Mouse (Mus musculus) embryonic facial prominence, embryonic 12.5 days (tissue): ENCODE data around the gene B4gat1. TPM values are rescaled to one million over a fixed set of nuclear protein-coding genes. Genes with fewer than 3 reads are reported as not detected.
A peak's percentile ranks its signal among the peaks of the same experiment; 100 is the strongest.
"Not testable (repeated sequence)": the region's sequence is repeated elsewhere in the genome, so short reads cannot be mapped to it uniquely, and the experiment has no call there.

Source experiments
- ATAC-seq: fragments of 200-750 bp; cut with Nextera tagmentation; 2 replicates; pipeline ENCODE4 v1.8.0; 2017; ENCODE audit not compliant: insufficient number of reproducible peaks, insufficient read depth, low FRiP score, low TSS enrichment
- H3K27ac ChIP-seq: fragments of 300-500 bp; sonication (generic); 2 replicates; pipeline ENCODE4 v1.5.1; 2016; ENCODE audit warnings: mild to moderate bottlenecking
- H3K27me3 ChIP-seq: fragments of 300-500 bp; sonication (generic); 2 replicates; pipeline ENCODE4 v1.6.1; 2016; ENCODE audit warnings: mild to moderate bottlenecking, moderate library complexity
- H3K36me3 ChIP-seq: fragments of 300-500 bp; sonication (generic); 2 replicates; pipeline ENCODE4 v1.6.1; 2016; ENCODE audit warnings: mild to moderate bottlenecking
- H3K4me1 ChIP-seq: fragments of 300-500 bp; sonication (generic); 2 replicates; pipeline ENCODE4 v1.6.1; 2016
- H3K4me2 ChIP-seq: fragments of 300-500 bp; sonication (generic); replicated peaks from 2 replicates; pipeline ENCODE4 v1.6.1; 2016; ENCODE audit warnings: mild to moderate bottlenecking, moderate library complexity
- H3K4me3 ChIP-seq: fragments of 300-500 bp; sonication (generic); 2 replicates; pipeline ENCODE4 v1.5.1; 2016; ENCODE audit warnings: mild to moderate bottlenecking
- H3K9ac ChIP-seq: fragments of 300-500 bp; sonication (generic); 2 replicates; pipeline ENCODE4 v1.6.1; 2016; ENCODE audit warnings: mild to moderate bottlenecking, moderate library complexity
- H3K9me3 ChIP-seq: fragments of 300-500 bp; sonication (generic); 2 replicates; pipeline ENCODE4 v1.6.1; 2016; ENCODE audit warnings: mild to moderate bottlenecking, moderate library complexity
- WGBS: fragments of 180-500 bp; shearing (Covaris S2); methylation state at CpG from one replicate; pipeline ENCODE4 v1.1.7; 2016; 5-methylcytosine and 5-hydroxymethylcytosine counted together
- polyA plus RNA-seq: library from polyadenylated mRNA; unstranded; fragments of >200 nt; fragmentation: Nextera tagmentation; extraction: Ambion mirVana; gene quantifications from 2 replicates; pipeline ENCODE4 v1.2.1, GENCODE M21; 2016

The B4gat1 gene
- polyA plus RNA-seq = 46.4 and 48.1 TPM in 2 replicates

- H3K36me3 ChIP-seq = peaks cover 5% of the 10 kb centered on the region
- H3K9me3 ChIP-seq = no peaks in the 10 kb centered on the region
- under 1% methylated on average over 44 of the region's 44 CpGs for WGBS
- peak; percentile 86 for ATAC-seq
- peaks cover 35% of the 10 kb centered on the region for H3K4me1 ChIP-seq
- H3K4me3 ChIP-seq = peak within 1 kb of the TSS; percentile 91
- peak within 1 kb of the TSS; percentile 99 for H3K4me2 ChIP-seq
- H3K9ac ChIP-seq = peak within 1 kb of the TSS; percentile 94
- peak within 1 kb of the TSS; percentile 83 for H3K27ac ChIP-seq
- no peaks in the 10 kb centered on the region for H3K27me3 ChIP-seq
These were observed at the start of gene B4gat1, which contains the start of gene AC124502.3 for GRCm38 (mm10) chr19:5038709-5039156. TSS of gene B4gat1 (plus strand) at chr19:5038826. TSS of gene AC124502.3 (plus strand) at chr19:5038891.

DNA sequence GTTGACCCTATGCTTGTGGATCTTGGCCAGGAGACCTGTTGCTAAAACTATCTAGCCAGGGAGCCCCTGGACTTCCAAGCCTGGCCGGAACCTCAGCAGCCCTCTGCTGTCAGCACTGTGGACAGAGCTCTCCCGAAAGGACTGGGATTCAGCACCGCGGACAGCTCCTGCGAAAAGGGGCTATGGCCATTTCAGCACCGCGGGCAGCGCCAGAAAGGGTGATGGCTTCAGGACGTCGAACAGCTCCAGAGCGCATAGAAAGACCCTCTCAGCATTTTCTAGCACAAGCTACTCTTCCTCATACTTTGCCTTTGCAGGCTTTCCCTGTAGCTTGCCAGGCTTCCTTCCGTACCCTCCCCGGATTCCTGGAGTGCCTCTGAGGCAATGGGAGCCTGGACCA is 49.6 kb upstream of the B4gat1 start:
- 4% methylated on average over 13 of the region's 13 CpGs for WGBS
- H3K27ac ChIP-seq = no peak overlapping the region
- H3K4me3 ChIP-seq = no peak overlapping the region
- H3K4me1 ChIP-seq = no peaks in the 10 kb centered on the region
- no peak overlapping the region for H3K4me2 ChIP-seq
- H3K36me3 ChIP-seq = no peaks in the 10 kb centered on the region
- ATAC-seq = no peak
- H3K27me3 ChIP-seq = peaks cover 78% of the 10 kb centered on the region
- H3K9ac ChIP-seq = no peak overlapping the region
- H3K9me3 ChIP-seq = no peaks in the 10 kb centered on the region

DNA sequence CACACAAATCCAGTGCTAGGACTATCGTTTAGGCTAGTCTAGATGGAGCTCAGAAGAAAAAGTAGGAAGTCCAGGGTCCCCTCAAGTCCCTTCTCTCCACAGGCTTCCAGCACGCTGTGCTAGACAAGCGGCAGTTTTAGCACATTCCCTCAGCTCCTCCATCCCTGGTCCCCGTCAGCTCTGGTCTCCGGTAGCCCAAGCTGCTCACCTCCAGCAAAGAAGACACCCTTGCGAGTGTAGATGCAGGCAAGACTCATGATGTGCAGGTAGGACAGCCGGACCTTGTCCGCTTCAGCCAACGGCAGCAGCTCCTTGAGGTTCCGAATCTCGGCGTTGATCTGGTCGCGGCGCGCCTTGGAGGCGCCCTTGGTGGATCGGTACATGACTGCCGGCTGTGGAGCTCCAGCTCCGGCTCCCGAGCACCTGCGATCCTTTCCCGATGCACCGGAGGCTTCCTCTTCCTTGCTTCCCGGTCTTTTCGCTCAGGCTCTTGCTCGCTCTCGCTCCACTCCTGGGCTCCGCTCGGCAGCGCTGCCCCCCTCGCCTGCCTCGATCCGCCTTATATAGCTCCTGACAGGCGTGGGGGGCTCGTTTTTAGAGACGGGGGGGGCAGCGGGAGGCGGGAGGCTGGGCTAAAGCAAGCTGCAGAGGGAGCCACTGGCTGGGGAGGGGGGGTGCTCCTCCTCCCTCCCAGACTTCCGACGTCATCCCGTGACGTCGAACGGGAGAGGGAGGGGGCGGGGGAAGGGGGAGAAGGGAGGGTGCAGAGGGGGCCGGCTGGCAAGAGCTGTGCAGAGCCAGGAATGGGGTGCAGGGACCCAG is 49.0 kb upstream of the B4gat1 start:
- H3K36me3 ChIP-seq = no peaks in the 10 kb centered on the region
- ATAC-seq = no peak
- H3K4me1 ChIP-seq = no peaks in the 10 kb centered on the region
- 0 out of 2 replicates have a peak overlapping the region, but pooled peaks have one; percentile 5 for H3K4me2 ChIP-seq
- H3K27me3 ChIP-seq = peaks cover 75% of the 10 kb centered on the region
- no peak overlapping the region for H3K27ac ChIP-seq
- no peak overlapping the region for H3K9ac ChIP-seq
- no peaks in the 10 kb centered on the region for H3K9me3 ChIP-seq
- 16% methylated on average over 46 of the region's 47 CpGs for WGBS
- H3K4me3 ChIP-seq = 0 out of 2 replicates have a peak overlapping the region, but pooled peaks have one; percentile 4

DNA sequence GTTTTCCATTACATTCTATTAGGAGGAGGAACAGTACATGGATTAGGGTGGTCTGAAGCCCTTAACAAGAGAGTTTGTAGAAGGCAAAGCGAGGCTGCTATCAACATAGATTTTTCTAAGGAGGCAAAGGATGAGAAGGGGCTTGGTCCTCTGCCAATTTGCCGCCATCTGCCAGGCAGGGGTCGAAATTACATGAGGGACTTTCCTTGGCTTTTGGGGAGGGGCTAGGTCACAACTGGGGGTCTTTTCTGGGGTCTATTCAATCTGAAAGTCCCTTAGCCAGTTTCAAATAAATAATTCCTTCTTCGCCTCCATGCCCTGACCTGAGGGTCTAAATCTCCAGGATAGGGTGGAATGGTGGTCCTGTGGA is 48.4 kb upstream of the B4gat1 start, which contains the start of gene Npas4:
Npas4 (minus strand) TSS at position 61 of the 370 bp plus-strand sequence.
- H3K27ac ChIP-seq = no peak within 1 kb of the TSS
- H3K4me1 ChIP-seq = no peaks in the 10 kb centered on the region
- H3K9ac ChIP-seq = no peak within 1 kb of the TSS
- no peaks in the 10 kb centered on the region for H3K9me3 ChIP-seq
- H3K4me2 ChIP-seq = peak within 1 kb of the TSS; percentile 24; the same call in 1 of the 2 replicates
- 22% methylated on average over 4 of the region's 4 CpGs for WGBS
- no peaks in the 10 kb centered on the region for H3K36me3 ChIP-seq
- ATAC-seq = no peak
- 0 out of 2 replicates have a peak within 1 kb of the TSS, but pooled peaks have one; percentile 4 for H3K4me3 ChIP-seq
- H3K27me3 ChIP-seq = peaks cover 69% of the 10 kb centered on the region

DNA sequence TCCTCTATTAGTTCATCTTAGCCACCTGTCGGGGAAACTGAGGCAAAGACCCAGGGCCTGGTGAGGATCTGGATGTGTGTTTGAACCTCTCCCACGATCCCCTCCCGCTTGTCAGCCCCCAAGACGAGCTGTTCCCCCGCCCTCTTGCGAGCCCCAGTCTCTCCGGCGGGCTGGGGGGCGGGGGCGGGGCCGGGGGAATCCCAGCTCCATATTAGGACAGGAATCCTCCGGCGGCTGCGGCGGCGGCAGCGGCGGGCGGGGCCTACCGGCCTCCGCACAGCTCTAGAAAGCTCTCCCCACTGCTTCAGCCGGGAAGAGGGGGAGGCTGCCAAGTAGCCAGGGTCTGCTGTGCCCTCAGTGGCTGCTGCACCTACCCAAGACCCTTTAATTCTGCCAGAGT is 47.9 kb upstream of the B4gat1 start:
- Histone ChIP-seq H3K36me3 (no peaks in the 10 kb centered on the region), H3K9ac (no peak overlapping the region), H3K27ac (no peak overlapping the region), H3K27me3 (peaks cover 64% of the 10 kb centered on the region), H3K4me2 (peak overlapping the region; percentile 24; the same call in 1 of the 2 replicates), H3K9me3 (no peaks in the 10 kb centered on the region), H3K4me3 (no peak overlapping the region), H3K4me1 (no peaks in the 10 kb centered on the region)
- under 1% methylated on average over 20 of the region's 22 CpGs for WGBS
- ATAC-seq = no peak

- no peaks in the 10 kb centered on the region for H3K4me1 ChIP-seq
- H3K27ac ChIP-seq = no peak overlapping the region
- no peak overlapping the region for H3K4me3 ChIP-seq
- 15% methylated on average over 8 of the region's 8 CpGs for WGBS
- H3K4me2 ChIP-seq = no peak overlapping the region
- H3K36me3 ChIP-seq = no peaks in the 10 kb centered on the region
- H3K27me3 ChIP-seq = peaks cover 59% of the 10 kb centered on the region
- H3K9me3 ChIP-seq = no peaks in the 10 kb centered on the region
- no peak overlapping the region for H3K9ac ChIP-seq
- no peak for ATAC-seq
These were observed 46.3 kb upstream of the B4gat1 start for GRCm38 (mm10) chr19:4992371-4992770.

DNA sequence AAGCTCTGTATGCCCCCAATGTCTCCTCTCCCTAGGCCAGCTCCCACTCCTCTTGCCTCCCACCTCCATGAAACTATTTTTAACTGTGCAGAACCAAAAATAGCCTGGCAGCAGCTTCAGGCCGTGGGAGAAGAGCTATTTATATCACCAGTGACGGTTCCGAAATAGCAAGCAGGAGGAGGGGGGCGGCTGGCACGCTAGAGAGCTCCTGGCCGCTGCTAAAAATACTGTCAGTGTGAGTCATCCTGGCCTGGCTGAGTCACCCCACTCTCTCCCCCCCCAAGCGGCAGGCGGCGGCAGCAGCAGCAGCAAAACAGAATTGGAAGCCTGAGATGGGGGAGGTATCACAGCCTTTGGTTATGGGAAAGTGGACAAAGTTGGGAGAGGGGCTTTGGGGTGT is 45.7 kb upstream of the B4gat1 start:
- Histone ChIP-seq H3K4me2 (no peak overlapping the region), H3K36me3 (no peaks in the 10 kb centered on the region), H3K9ac (no peak overlapping the region), H3K4me3 (no peak overlapping the region), H3K4me1 (no peaks in the 10 kb centered on the region), H3K27me3 (peaks cover 54% of the 10 kb centered on the region), H3K27ac (no peak overlapping the region), H3K9me3 (no peaks in the 10 kb centered on the region)
- 8% methylated on average over 9 of the region's 9 CpGs for WGBS
- ATAC-seq = no peak

DNA sequence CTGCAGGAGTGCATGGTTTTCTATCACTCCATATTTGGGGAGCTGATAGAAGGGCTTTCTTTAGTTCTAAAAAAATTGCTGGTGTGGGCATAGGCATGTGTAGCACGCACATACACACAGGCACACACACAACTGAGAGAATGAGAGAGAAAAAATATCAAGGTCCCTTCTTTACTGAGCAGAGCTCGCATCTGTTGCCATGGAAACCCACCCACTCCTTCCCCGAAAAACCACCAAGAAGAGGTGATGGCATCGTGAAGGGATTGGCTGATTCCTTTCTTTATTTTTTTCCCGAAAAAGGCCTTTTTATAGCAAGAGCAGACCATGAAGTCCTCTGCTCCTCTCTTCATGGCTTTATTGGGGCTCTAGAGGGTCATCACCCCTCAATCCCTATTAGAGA is 44.6 kb upstream of the B4gat1 start:
- Histone ChIP-seq H3K27ac (no peak overlapping the region), H3K4me1 (no peaks in the 10 kb centered on the region), H3K4me2 (no peak overlapping the region), H3K9me3 (no peaks in the 10 kb centered on the region), H3K27me3 (peaks cover 53% of the 10 kb centered on the region), H3K4me3 (no peak overlapping the region), H3K36me3 (no peaks in the 10 kb centered on the region), H3K9ac (no peak overlapping the region)
- no peak for ATAC-seq
- 66% methylated on average over 5 of the region's 5 CpGs for WGBS

- no peak overlapping the region for H3K27ac ChIP-seq
- no peak for ATAC-seq
- 73% methylated on average over 6 of the region's 6 CpGs for WGBS
These were observed 39.0 kb upstream of the B4gat1 start for GRCm38 (mm10) chr19:4999445-5000140.

GRCm38 (mm10) chr19:5001666-5002406 is 36.8 kb upstream of the B4gat1 start:
- WGBS = under 1% methylated on average over 39 of the region's 39 CpGs
- Histone ChIP-seq H3K4me2 (peak overlapping the region; percentile 59), H3K36me3 (no peaks in the 10 kb centered on the region), H3K9me3 (no peaks in the 10 kb centered on the region), H3K9ac (peak overlapping the region; percentile 55), H3K27me3 (peaks cover 16% of the 10 kb centered on the region; the same call in 1 of the 2 replicates), H3K27ac (peak overlapping the region; percentile 69), H3K4me3 (peak overlapping the region; percentile 27), H3K4me1 (peaks cover 7% of the 10 kb centered on the region)
- ATAC-seq = peak; percentile 84

More at GRCm38 (mm10) chr19:4999445-5000140, 39.0 kb upstream of the B4gat1 start:
- Histone ChIP-seq H3K4me1 (peaks cover 7% of the 10 kb centered on the region), H3K36me3 (no peaks in the 10 kb centered on the region), H3K9me3 (no peaks in the 10 kb centered on the region), H3K27me3 (peaks cover 17% of the 10 kb centered on the region; the same call in 1 of the 2 replicates), H3K9ac (no peak overlapping the region), H3K4me2 (no peak overlapping the region), H3K4me3 (no peak overlapping the region)

GRCm38 (mm10) chr19:5003644-5004043 is 35.0 kb upstream of the B4gat1 start:
- H3K4me2 ChIP-seq, H3K9ac ChIP-seq, ATAC-seq, H3K36me3 ChIP-seq, H3K4me1 ChIP-seq, H3K9me3 ChIP-seq, H3K27ac ChIP-seq, H3K4me3 ChIP-seq: not testable (repeated sequence)
- peaks cover 16% of the 10 kb centered on the region; the same call in 1 of the 2 replicates for H3K27me3 ChIP-seq
- WGBS = 55% methylated on average over 2 of the region's 2 CpGs
